ENCODE assay signal across 9 mouse cellular contexts in genomic region chr10:62189910-62190309, GRCm38 (mm10). TPM values are rescaled to one million over a fixed set of nuclear protein-coding genes. Genes with fewer than 3 reads are reported as not detected.
A peak's percentile ranks its signal among the peaks of the same experiment; 100 is the strongest.
DNase-seq lines count a peak whose midpoint lies in the region; TF ChIP-seq lines count a peak whose summit lies in the region.
"Had no signal": no experiment of that assay in that cellular context is flagged by ENCODE, and none has a peak within 500 bp of the region (broad histone marks: within the 10 kb centered on the region; RNA-seq: fewer than 3 reads in every experiment).

No protein-coding gene starts in this region.

- WGBS in thymus, adult 2 months: 10% methylated on average over 4 of the region's 4 CpGs

- TF ChIP-seq CTCF in thymus, adult 2 months (IDR thresholded peaks at IDR 0.05; ENCODE audit: borderline replicate concordance, control insufficient read depth, extremely low read depth, insufficient read depth, low read length, poor library complexity): no peak

- no peak overlapping the region for H3K4me3 ChIP-seq in thymus, adult 2 months (ENCODE audit: control insufficient read depth, insufficient read depth, low read length)
- H3K4me3 ChIP-seq: erythroblast, embryonic 14.5 days; midbrain, embryonic 12.5 days had no signal

- no peaks in the 10 kb centered on the region for H3K4me1 ChIP-seq in thymus, adult 2 months (replicated peaks; ENCODE audit: control insufficient read depth, insufficient read depth, low read length)

- H3K27me3 ChIP-seq in thymus, adult 2 months (ENCODE audit: control insufficient read depth, insufficient read depth, low read length): no peaks in the 10 kb centered on the region

- H3K27ac ChIP-seq in thymus, adult 2 months (ENCODE audit: control insufficient read depth, insufficient read depth, low read length): no peak overlapping the region
- H3K27ac ChIP-seq: midbrain, embryonic 12.5 days had no signal

- peak; percentile 27 for DNase-seq in thymus, adult 2 months
- DNase-seq in thymus, postnatal 25 days: no peak
- DNase-seq in kidney, adult 9 months: peak; percentile 46
- peak; percentile 60 for DNase-seq in lung, postnatal 14 days
- peak; percentile 23 to 36 for DNase-seq in thymus, postnatal 36 days
- no peak for DNase-seq in frontal cortex, adult 2 months (ENCODE audit: extremely low spot score in 1 of 2, low spot score in 1 of 2)
- DNase-seq in cerebellum, postnatal 4 days (ENCODE audit: low spot score in 2 of 2): no peak

- no peak for TF ChIP-seq POLR2A in thymus, adult 2 months (IDR thresholded peaks at IDR 0.05; ENCODE audit: control insufficient read depth, extremely low read depth, insufficient read depth, low read length, poor library complexity)

- no peaks in the 10 kb centered on the region for H3K36me3 ChIP-seq in thymus, adult 2 months (ENCODE audit: control insufficient read depth, insufficient read depth, low read length)
- H3K36me3 ChIP-seq: midbrain, embryonic 12.5 days had no signal

RNA-seq across cellular contexts. Expression of gene Tspan15, which starts 41.1 kb away (rescaled TPM):
- polyA plus RNA-seq in thymus, adult 2 months (2012; rRNA removed): 12.7 and 13.7 TPM in 2 replicates
- polyA plus RNA-seq in frontal cortex, adult 2 months (2012; rRNA removed): 29.5 and 39.0 TPM in 2 replicates

RNA-seq across cellular contexts. Expression of gene Fam241b, which starts 46.2 kb away (rescaled TPM):
- 2.3 and 4.0 TPM in 2 replicates for polyA plus RNA-seq in thymus, adult 2 months (2012; rRNA removed)
- polyA plus RNA-seq in frontal cortex, adult 2 months (2012; rRNA removed): 42.2 and 45.7 TPM in 2 replicates

RNA-seq across cellular contexts. Expression of gene Neurog3, which starts 57.0 kb away (rescaled TPM):
- 0.20 and 0.22 TPM in 2 replicates for polyA plus RNA-seq in thymus, adult 2 months (2012; rRNA removed)
- 0.08 and 0.29 TPM in 2 replicates for polyA plus RNA-seq in frontal cortex, adult 2 months (2012; rRNA removed)
- polyA plus RNA-seq: erythroblast, embryonic 14.5 days; midbrain, embryonic 12.5 days had no signal

Comparison
In these comparisons a context has a peak if more than half of its experiments do, and no peak if none do; other contexts are left out.
1. DNase-seq: peak in thymus, adult 2 months (single experiment), kidney, adult 9 months (single experiment), lung, postnatal 14 days (single experiment) and thymus, postnatal 36 days (2 of 2); none in thymus, postnatal 25 days (single experiment), frontal cortex, adult 2 months (0 of 2) and cerebellum, postnatal 4 days (0 of 2).